Mouse (Mus musculus) small intestine, adult 2 months (tissue): ENCODE measurements around the gene Ascc3.

ENCODE experiments used
- CTCF ChIP-seq: fragments of 200-500 bp; IDR thresholded peaks from 2 replicates; pipeline ENCODE4 v1.5.1; 2012; ENCODE audit warnings: low read depth, mild to moderate bottlenecking, control low read depth, inconsistent platforms, low read length, moderate library complexity, mixed read lengths; ENCODE audit not compliant: insufficient replicate concordance, insufficient read length; ENCODE audit errors: extremely low read depth
- POLR2A ChIP-seq: fragments of 200-500 bp; IDR thresholded peaks from 2 replicates; pipeline ENCODE4 v1.6.1; 2012; ENCODE audit warnings: low read depth, mild to moderate bottlenecking, control low read depth, inconsistent platforms, low read length, moderate library complexity

- no peak for TF ChIP-seq CTCF
- TF ChIP-seq POLR2A: no peak
Observed at GRCm38 (mm10) chr10:50891876-50892711, 299.6 kb downstream of the Ascc3 start.
